Comparison of ENCODE assay signal across 23 mouse cellular contexts in genomic region chr15:10566486-10566885, GRCm38 (mm10). TPM values are rescaled to one million over a fixed set of nuclear protein-coding genes. Genes with fewer than 3 reads are reported as not detected.
"Had no signal": no experiment of that assay in that cellular context is flagged by ENCODE, and none has a peak within 500 bp of the region (broad histone marks: within the 10 kb centered on the region; RNA-seq: fewer than 3 reads in every experiment).

No protein-coding gene starts in this region.

- H3K4me2 ChIP-seq: neural tube, embryonic 12.5 days; neural tube, embryonic 13.5 days; neural tube, embryonic 15.5 days; stomach, embryonic 15.5 days had no signal

- DNase-seq: retina, postnatal 1 day; right cerebral cortex, postnatal 14 days; right cerebral cortex, postnatal 25 days; right cerebral cortex, postnatal 4 days; spleen, adult 18-20 months; thymus, adult 18-20 months; thymus, adult 2 months; thymus, postnatal 14 days; thymus, postnatal 25 days; thymus, postnatal 36 days; thymus, postnatal 4 days had no signal

- H3K27ac ChIP-seq: neural tube, embryonic 12.5 days; neural tube, embryonic 13.5 days; neural tube, embryonic 15.5 days; stomach, embryonic 15.5 days; stomach, postnatal 0 days had no signal

- H3K4me1 ChIP-seq: neural tube, embryonic 12.5 days; neural tube, embryonic 13.5 days; neural tube, embryonic 15.5 days; stomach, embryonic 15.5 days had no signal

- H3K27me3 ChIP-seq: neural tube, embryonic 12.5 days; neural tube, embryonic 13.5 days; neural tube, embryonic 15.5 days; stomach, embryonic 15.5 days had no signal

- H3K9me3 ChIP-seq: neural tube, embryonic 12.5 days; neural tube, embryonic 13.5 days; neural tube, embryonic 15.5 days; stomach, embryonic 15.5 days had no signal

- H3K4me3 ChIP-seq: neural tube, embryonic 12.5 days; neural tube, embryonic 13.5 days; neural tube, embryonic 15.5 days; stomach, embryonic 15.5 days had no signal

- H3K9ac ChIP-seq: neural tube, embryonic 12.5 days; neural tube, embryonic 13.5 days; neural tube, embryonic 15.5 days; stomach, embryonic 15.5 days had no signal

RNA-seq across cellular contexts. Expression of gene Ttc23l, which starts 8.0 kb away (rescaled TPM):
- polyA plus RNA-seq: neural tube, embryonic 11.5 days; neural tube, embryonic 12.5 days; neural tube, embryonic 13.5 days; neural tube, embryonic 14.5 days; neural tube, embryonic 15.5 days; small intestine, adult 2 months; spleen, adult 2 months; stomach, embryonic 14.5 days; stomach, embryonic 15.5 days; stomach, embryonic 16.5 days; stomach, postnatal 0 days; thymus, adult 2 months; thymus, postnatal 0 days had no signal
